Mouse (Mus musculus): ENCODE data around the gene Gm10337.

Gm10337 gene

GRCm38 (mm10) chr15:102546677-102547427 is 43.3 kb downstream of the Gm10337 start:
- DNase-seq (ENCODE audit: extremely low read depth, low read depth, low spot score): no peak

- no peak for DNase-seq (ENCODE audit: extremely low read depth, low read depth, low spot score)
Observed at GRCm38 (mm10) chr15:102547478-102547877, 44.0 kb downstream of the Gm10337 start.

GRCm38 (mm10) chr15:102552599-102552998 is 49.1 kb downstream of the Gm10337 start:
- no peak for DNase-seq (ENCODE audit: extremely low read depth, low read depth, low spot score)
